In the genomic region with DNA sequence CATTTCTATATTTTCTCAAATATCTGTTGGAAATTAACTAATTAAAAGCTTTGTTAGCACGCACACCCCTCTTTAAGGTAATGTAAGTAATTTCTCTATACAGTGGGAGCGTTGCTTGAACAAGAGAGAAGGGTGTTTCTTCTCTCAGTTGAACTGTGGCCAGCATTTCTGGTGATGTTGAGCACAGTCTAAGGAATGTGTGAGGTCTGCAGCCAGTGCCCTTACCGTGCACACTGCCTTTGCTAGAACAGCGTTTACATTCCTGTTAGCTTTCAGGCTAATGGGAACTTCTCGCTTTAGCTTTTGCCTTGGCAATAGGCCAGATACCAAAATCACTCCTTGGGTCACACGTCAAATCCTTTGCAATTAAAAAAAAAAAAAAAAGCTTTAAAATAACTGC, we compare ENCODE assay signal across 20 mouse cellular contexts. TPM values are rescaled to one million over a fixed set of nuclear protein-coding genes. Genes with fewer than 3 reads are reported as not detected.
DNase-seq lines count a peak whose midpoint lies in the region; ATAC-seq and TF ChIP-seq lines count a peak whose summit lies in the region.
"Had no signal": no experiment of that assay in that cellular context is flagged by ENCODE, and none has a peak within 500 bp of the region (broad histone marks: within the 10 kb centered on the region; RNA-seq: fewer than 3 reads in every experiment).

No protein-coding gene starts in this region.

- no peaks in the 10 kb centered on the region for H3K27me3 ChIP-seq in kidney, embryonic 16.5 days (ENCODE audit: insufficient read depth, low read length)
- H3K27me3 ChIP-seq in Patski = no peaks in the 10 kb centered on the region
- H3K27me3 ChIP-seq in lung, postnatal 0 days (replicated peaks; ENCODE audit: insufficient read depth, low read length) = no peaks in the 10 kb centered on the region
- H3K27me3 ChIP-seq: forebrain, embryonic 13.5 days; heart, embryonic 15.5 days; hindbrain, embryonic 12.5 days; limb, embryonic 15.5 days had no signal

- intact Hi-C loops in heart, postnatal 25 days (cut with DNase I) = no loop called here

- DNase-seq in heart, adult 11 months = peak; percentile 30
- no peak for DNase-seq in heart, postnatal 25 days (ENCODE audit: low spot score)
- peak; percentile 34 for DNase-seq in kidney, postnatal 14 days
- DNase-seq in Patski (ENCODE audit: low read depth, low spot score) = no peak
- DNase-seq in lung, postnatal 0 days (ENCODE audit: low spot score) = peak; percentile 57
- no peak for DNase-seq in embryo, embryonic 10.5 days (ENCODE audit: low spot score)
- no peak for DNase-seq in layer of hippocampus, adult 8-10 months (ENCODE audit: low spot score in 2 of 2)
- DNase-seq: B cell, adult 2 months; cerebellum, adult 9-10 months; embryo, embryonic 11 days; heart, adult 18-20 months had no signal

- H3K9ac ChIP-seq in kidney, embryonic 16.5 days (replicated peaks; ENCODE audit: low read length) = no peak overlapping the region
- no peak overlapping the region for H3K9ac ChIP-seq in lung, postnatal 0 days (replicated peaks; ENCODE audit: low read depth)
- H3K9ac ChIP-seq: forebrain, embryonic 13.5 days; heart, embryonic 15.5 days; hindbrain, embryonic 12.5 days; limb, embryonic 15.5 days had no signal

- no peak for TF ChIP-seq EP300 in lung, postnatal 0 days (IDR thresholded peaks at IDR 0.05)

- peaks cover 9% of the 10 kb centered on the region; the same call in 1 of the 2 replicates for H3K4me1 ChIP-seq in kidney, embryonic 16.5 days (ENCODE audit: insufficient read depth, low read length)
- peaks cover 11% of the 10 kb centered on the region for H3K4me1 ChIP-seq in lung, postnatal 0 days (ENCODE audit: insufficient read depth, low read depth, low read length)

- 53% methylated on average over 6 of the region's 6 CpGs for WGBS in kidney, embryonic 16.5 days
- WGBS in lung, postnatal 0 days = 31% methylated on average over 6 of the region's 6 CpGs

- TF ChIP-seq CTCF in Patski (IDR thresholded peaks at IDR 0.05) = no peak
- no peak for TF ChIP-seq CTCF in lung, postnatal 0 days (IDR thresholded peaks at IDR 0.05)

- POLR2A ChIA-PET in Patski (lab: Charles Lee) = no interaction called here

- no peaks in the 10 kb centered on the region for H3K36me3 ChIP-seq in kidney, embryonic 16.5 days (ENCODE audit: insufficient read depth, low read length)
- H3K36me3 ChIP-seq in lung, postnatal 0 days (ENCODE audit: insufficient read depth, low read length) = no peaks in the 10 kb centered on the region
- H3K36me3 ChIP-seq: heart, embryonic 15.5 days; hindbrain, embryonic 12.5 days; limb, embryonic 15.5 days had no signal

- no peak overlapping the region for H3K4me2 ChIP-seq in kidney, embryonic 16.5 days (replicated peaks; ENCODE audit: low read depth, low read length)
- no peak overlapping the region for H3K4me2 ChIP-seq in lung, postnatal 0 days (replicated peaks; ENCODE audit: low read depth, low read length)
- H3K4me2 ChIP-seq: forebrain, embryonic 13.5 days; heart, embryonic 15.5 days; hindbrain, embryonic 12.5 days; limb, embryonic 15.5 days had no signal

- no peaks in the 10 kb centered on the region for H3K9me3 ChIP-seq in kidney, embryonic 16.5 days (ENCODE audit: low read length)
- no peaks in the 10 kb centered on the region for H3K9me3 ChIP-seq in lung, postnatal 0 days (ENCODE audit: low read length)
- H3K9me3 ChIP-seq: forebrain, embryonic 13.5 days; heart, embryonic 15.5 days; hindbrain, embryonic 12.5 days; limb, embryonic 15.5 days had no signal

- no peak for ATAC-seq in kidney, embryonic 16.5 days (ENCODE audit: low FRiP score, low TSS enrichment)
- ATAC-seq in Patski = peak; percentile 89
- ATAC-seq in lung, postnatal 0 days = peak; percentile 75
- ATAC-seq: intestine, postnatal 0 days had no signal

- CTCF ChIA-PET in Patski (lab: Charles Lee) = interaction anchor here (1.2 kb wide), 1 partner anchor 11 kb away, joined by 3 read pairs; no protein-coding TSS in a partner anchor

- in situ Hi-C loops in Patski (cut with MboI; ENCODE audit: low pct_unique_long_range_greater_than_20kb) = no loop called here

- H3K4me3 ChIP-seq in kidney, embryonic 16.5 days (ENCODE audit: low read length) = no peak overlapping the region
- no peak overlapping the region for H3K4me3 ChIP-seq in lung, postnatal 0 days (ENCODE audit: low read depth, low read length)
- H3K4me3 ChIP-seq: forebrain, embryonic 13.5 days; heart, embryonic 15.5 days; hindbrain, embryonic 12.5 days; layer of hippocampus, adult 2 months; left cerebral cortex, adult 2 months; limb, embryonic 15.5 days had no signal

- no peak overlapping the region for H3K27ac ChIP-seq in kidney, embryonic 16.5 days (ENCODE audit: low read length)
- H3K27ac ChIP-seq in lung, postnatal 0 days (ENCODE audit: low read length) = no peak overlapping the region
- H3K27ac ChIP-seq: heart, embryonic 15.5 days; hindbrain, embryonic 12.5 days; layer of hippocampus, adult 2 months; left cerebral cortex, adult 2 months; limb, embryonic 15.5 days had no signal

RNA-seq across cellular contexts. Expression of gene Gm10645, which starts 20.4 kb away (rescaled TPM):
- total RNA-seq in heart, postnatal 25 days (2021) = under 1 TPM in 1 of 2 experiments, not detected in 1; 0.23 TPM
- polyA plus RNA-seq in kidney, embryonic 16.5 days (2015; fragmentation: Nextera tagmentation; extraction: Ambion mirVana) = 0.86 and 1.7 TPM in 2 replicates
- polyA plus RNA-seq in Patski (2021) = 3.3 TPM
- 1.0 and 1.4 TPM in 2 replicates for polyA plus RNA-seq in lung, postnatal 0 days (2015; fragmentation: Nextera tagmentation; extraction: Ambion mirVana)
- total RNA-seq in layer of hippocampus, adult 8-10 months (2022) = 1 to 10 TPM in 3 of 4 experiments, under 1 TPM in 1; 0.59 to 1.6 (median 1.3) TPM
- total RNA-seq: heart, adult 18-20 months; megakaryocyte-erythroid progenitor cell, adult 5-6 weeks had no signal

RNA-seq across cellular contexts. Expression of gene Tbc1d9, which starts 21.2 kb away (rescaled TPM):
- total RNA-seq in heart, postnatal 25 days (2021) = 1 to 10 TPM; 2.1 to 2.8 TPM
- 2.3 TPM in 2 replicates for polyA plus RNA-seq in kidney, embryonic 16.5 days (2015; fragmentation: Nextera tagmentation; extraction: Ambion mirVana)
- 26.7 TPM for polyA plus RNA-seq in Patski (2021)
- 1.8 TPM in 2 replicates for polyA plus RNA-seq in lung, postnatal 0 days (2015; fragmentation: Nextera tagmentation; extraction: Ambion mirVana)
- total RNA-seq in layer of hippocampus, adult 8-10 months (2022) = 10 to 100 TPM; 64.9 to 68.6 (median 65.5) TPM

Comparison
In these comparisons a context has a peak if more than half of its experiments do, and no peak if none do; other contexts are left out.
1. DNase-seq: peak in heart, adult 11 months (single experiment), kidney, postnatal 14 days (single experiment) and lung, postnatal 0 days (single experiment); none in heart, postnatal 25 days (single experiment), Patski (single experiment), embryo, embryonic 10.5 days (single experiment) and layer of hippocampus, adult 8-10 months (0 of 2).